Mouse (Mus musculus): Measurements from ENCODE around the gene Zfhx3.

GRCm38 (mm10) chr8:108838761-108839160 lies 896.3 kb downstream of the Zfhx3 start:
- TF ChIP-seq CTCF (IDR thresholded peaks at IDR 0.05; ENCODE audit: low read depth, low read length) (no peak), POLR2A (IDR thresholded peaks at IDR 0.05; ENCODE audit: extremely low read depth, insufficient read depth, low read length) (no peak)
